Mouse (Mus musculus): ENCODE results near the gene Pygo1. TPM values are rescaled to one million over a fixed set of nuclear protein-coding genes. Genes with fewer than 3 reads are reported as not detected.

Pygo1 gene
- total RNA-seq (2021): 10 to 100 TPM; 13.5 to 14.9 TPM
- long read RNA-seq, experiment 1, full-length matches to known transcripts: 5 of 6 reads
- long read RNA-seq, experiment 1, partial matches to known transcripts: 0 of 6 reads
- long read RNA-seq, experiment 1, other reads (novel, unspliced or antisense): 1 of 6 reads
- long read RNA-seq, experiment 2, partial matches to known transcripts: 0 of 3 reads
- long read RNA-seq, experiment 2, other reads (novel, unspliced or antisense): 3 of 3 reads

- DNase-seq: peak; percentile 43 to 65
Observed at GRCm38 (mm10) chr9:72925021-72925934, at the start of gene Pygo1. Gene Pygo1 (plus strand): TSS chr9:72925645.

- DNase-seq: no peak
Observed at GRCm38 (mm10) chr9:72875878-72876277, 49.6 kb upstream of the Pygo1 start.

DNA sequence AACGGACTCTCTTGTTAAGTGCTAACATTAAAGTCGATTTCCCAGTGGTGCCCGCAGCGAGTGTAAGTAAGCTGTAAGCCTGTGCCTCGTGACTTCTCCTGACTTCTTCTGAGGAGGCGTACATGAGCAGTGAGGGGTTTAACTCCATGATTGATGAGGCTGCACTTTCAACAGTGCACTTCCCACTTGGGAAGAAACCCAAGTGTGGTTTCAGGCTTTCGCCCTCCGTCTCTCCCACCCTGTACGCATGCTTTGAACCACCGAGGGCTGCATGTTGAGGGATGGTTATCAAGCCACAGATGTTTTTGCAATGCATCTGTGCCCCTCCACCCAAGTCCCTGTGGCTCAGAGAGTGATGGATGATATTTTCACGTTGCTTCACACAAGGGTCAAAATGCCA is 47.5 kb upstream of the Pygo1 start:
- no peak for DNase-seq

DNA sequence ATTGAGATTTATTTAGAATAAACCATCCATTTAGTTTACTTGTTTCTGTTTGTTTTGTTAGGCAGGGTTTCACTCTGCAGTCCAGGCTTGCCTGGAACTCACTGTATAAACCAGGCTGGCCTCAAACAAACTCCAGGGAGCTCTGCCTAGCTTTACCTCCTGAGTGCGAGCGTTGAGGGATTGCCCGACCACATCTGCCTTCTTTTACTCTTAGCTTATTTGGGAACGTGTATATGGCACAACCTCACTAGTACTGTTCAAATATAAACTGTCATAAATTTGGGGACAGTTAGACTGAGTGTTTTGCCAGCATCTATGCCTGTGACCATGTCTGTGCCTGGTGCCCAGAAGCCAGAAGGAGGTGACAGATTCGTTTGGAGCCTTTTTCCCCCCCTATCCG is 46.8 kb upstream of the Pygo1 start:
- DNase-seq: no peak

- DNase-seq: no peak
Observed at GRCm38 (mm10) chr9:72879601-72880000, 45.8 kb upstream of the Pygo1 start.

DNA sequence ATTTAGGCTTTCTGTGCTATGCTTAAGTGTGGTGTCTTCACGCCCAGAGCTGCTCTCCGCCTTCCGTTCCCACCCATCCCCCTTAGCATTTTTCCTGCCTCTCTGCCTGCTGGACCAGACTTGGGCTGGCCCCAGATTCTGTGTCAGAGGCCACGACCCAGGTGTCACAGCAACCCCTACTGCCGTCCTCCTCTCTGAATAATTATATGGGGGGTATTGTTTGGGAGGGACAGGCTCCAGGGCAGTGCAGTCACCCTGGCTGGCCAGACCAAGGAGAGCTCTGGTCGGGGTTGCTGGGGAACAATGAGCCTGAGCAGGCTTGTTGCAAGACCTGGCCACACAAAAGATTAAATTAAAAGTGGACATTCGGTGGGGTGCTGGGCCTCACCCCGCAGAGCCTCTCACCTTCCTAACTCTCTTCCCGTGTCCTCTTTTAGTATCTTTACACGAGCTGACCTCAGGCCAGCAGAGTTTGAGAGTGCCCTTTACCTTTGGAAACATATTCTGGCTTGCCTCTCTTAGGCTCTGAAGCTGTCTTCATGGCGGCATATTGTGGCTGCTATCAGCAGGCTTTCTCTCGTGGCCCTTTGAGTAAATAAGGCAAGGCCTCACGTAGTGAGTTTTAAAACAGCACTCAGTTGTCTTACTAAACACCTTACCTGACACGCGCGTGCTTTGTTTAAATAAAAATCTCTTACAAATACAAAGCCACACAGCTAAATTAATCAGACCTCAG is 45.1 kb upstream of the Pygo1 start:
- DNase-seq: peak; percentile 26 to 52

- peak; percentile 79 to 84 for DNase-seq
Observed at GRCm38 (mm10) chr9:72881026-72881768, 44.2 kb upstream of the Pygo1 start.

DNA sequence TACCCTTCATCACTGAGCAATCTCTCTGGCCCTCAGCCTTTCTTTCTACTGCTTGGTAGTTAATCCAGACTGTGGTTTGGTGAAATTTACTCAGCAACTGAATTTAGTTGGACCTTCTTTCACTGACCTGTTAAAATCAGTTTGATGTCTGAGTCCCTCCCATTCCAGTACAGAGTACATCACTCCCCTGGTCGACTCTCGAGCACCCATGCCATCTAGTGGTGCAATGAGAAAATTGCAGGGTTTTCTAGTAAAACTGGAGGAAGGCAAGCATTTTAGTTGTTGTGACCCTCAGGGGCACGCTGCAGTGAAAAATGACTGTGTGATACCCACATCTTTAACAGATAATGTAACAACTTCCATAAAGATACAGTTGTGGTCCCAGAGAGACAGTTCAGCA is 41.5 kb upstream of the Pygo1 start:
- peak; percentile 52 to 66 for DNase-seq

- peak in 1 of 2 experiments; percentile 36 for DNase-seq
Observed at GRCm38 (mm10) chr9:72889777-72890176, 35.7 kb upstream of the Pygo1 start.

DNA sequence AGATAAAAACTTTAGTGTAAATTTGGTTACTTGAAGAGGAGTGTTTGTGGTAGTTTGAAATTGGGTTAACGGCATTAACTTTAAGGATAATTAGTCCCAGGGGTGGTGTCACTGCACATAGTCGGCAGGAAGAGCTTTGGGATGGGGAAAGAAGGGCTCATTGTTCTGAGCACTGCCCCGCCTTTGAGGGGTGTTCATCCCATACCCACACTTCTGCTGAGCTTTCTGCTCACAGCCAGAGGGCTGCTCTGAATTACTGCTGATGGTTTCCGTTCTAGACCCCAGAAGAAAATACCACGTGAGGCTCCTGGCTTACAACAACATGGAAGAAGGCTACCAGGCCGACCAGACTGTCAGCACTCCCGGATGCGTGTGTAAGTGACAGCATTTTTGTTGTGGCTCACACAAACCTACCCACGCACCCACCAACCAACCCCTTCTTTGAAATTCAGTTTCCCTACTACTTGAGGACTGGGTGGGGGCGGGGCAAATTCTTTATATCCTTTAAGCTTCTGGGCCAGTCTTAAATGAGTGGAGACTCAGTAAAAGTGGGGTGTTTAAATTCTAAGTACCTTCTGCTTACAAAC is 34.9 kb upstream of the Pygo1 start:
- no peak for DNase-seq

DNA sequence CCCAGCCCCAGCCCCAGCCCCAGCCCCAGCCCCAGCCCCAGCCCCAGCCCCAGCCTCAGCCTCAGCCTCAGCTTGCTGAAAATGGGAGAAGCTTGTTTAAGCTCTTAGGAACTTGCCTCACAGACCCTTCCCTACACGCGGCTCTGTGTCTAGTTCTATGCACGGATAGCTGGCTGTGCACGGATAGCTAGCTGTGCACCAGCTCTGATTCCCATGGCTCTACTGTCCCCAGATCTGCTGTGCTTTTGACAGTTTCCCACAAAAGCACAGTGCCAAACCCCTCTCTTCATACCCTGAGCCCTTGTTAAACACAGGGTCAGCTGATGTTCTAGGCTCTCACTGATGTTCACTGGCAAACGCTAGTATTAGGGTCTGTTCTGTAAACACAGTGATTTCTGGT is 32.7 kb upstream of the Pygo1 start:
- no peak for DNase-seq

DNA sequence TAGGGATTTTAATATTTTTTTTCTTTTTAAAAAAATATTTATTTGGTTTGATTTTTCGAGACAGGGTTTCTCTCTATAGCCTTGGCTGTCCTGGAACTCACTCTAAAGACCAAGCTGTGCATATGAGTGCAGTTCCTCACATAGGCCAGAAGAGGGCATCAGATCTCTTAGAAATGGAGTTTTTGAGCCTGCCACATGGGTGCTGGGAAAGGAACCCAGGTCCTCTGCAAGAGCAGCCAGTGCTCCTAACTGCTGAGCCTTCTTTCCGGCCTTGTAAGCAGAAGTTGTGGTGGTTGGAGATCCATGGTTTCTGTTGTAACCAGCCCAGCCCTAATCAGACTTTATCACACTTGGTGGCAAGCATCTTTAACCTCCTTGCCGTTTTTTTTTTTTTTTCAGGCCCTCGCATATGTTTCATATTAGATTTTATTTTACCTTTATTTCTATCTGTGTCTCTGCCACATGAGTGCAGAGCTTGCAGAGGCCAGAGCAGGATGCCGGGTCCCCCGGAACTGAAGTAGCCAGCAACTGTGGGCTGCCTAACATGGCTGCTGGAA is 30.6 kb upstream of the Pygo1 start:
- no peak for DNase-seq

GRCm38 (mm10) chr9:72902057-72902456 is 23.4 kb upstream of the Pygo1 start:
- peak; percentile 41 to 57 for DNase-seq

GRCm38 (mm10) chr9:72902611-72903010 is 22.8 kb upstream of the Pygo1 start:
- peak; percentile 54 to 57 for DNase-seq

DNA sequence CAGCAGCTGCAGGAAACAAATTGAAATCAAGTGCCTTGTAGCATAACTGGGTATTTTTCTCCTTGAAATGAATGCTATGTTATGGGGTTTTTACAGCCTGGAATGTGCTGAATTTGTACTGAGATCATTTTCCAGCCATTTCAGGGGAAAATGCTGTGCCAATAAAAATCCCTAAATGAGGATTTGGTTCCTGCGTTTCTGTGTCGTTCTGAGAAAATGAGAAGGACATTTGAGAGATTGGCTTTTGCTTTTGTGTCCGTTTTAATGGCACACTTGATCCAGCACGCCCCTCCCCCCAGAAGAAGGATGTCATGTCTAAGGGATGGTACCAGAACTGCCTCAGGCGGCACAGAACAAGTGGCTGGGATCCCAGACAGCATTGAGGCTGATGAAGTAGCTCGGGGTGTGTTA is 18.7 kb upstream of the Pygo1 start:
- no peak for DNase-seq

DNA sequence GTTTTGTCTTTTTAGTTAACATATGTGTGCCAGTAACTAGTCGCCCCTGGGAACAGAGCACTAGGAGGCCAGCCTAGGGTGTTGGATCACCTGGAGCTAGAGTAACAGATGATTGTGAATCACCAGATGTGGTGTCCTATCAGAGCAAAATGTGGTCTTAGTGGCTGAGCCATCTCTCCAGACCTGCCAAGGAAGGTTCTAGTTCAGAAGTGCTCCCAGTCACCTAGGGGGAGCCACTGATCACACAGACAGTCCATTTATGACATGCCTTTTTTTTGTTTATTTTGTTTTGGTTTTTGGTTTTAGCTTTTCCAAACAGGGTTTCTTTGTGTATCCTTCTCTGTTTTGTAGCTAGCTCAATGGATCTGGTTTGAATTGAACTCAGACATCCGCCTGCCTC is 14.1 kb upstream of the Pygo1 start:
- DNase-seq: no peak

- DNase-seq: no peak
Observed at GRCm38 (mm10) chr9:72913551-72913950, 11.9 kb upstream of the Pygo1 start.

GRCm38 (mm10) chr9:72915728-72916127 is 9.7 kb upstream of the Pygo1 start:
- DNase-seq: no peak

GRCm38 (mm10) chr9:72923068-72923467 is 2.4 kb upstream of the Pygo1 start:
- no peak for DNase-seq

- DNase-seq: no peak
Observed at GRCm38 (mm10) chr9:72925935-72926258, 452 bp downstream of the Pygo1 start.

- DNase-seq: no peak
Observed at GRCm38 (mm10) chr9:72931166-72931790, 5.8 kb downstream of the Pygo1 start.
